Mouse (Mus musculus) E14TG2a.4 (cell line): ENCODE measurements at regions not wholly inside any gene's neighbourhood (a gene's known extent, or its start where the extent isn't known, plus 50 kb on each side); places are given as distances from the start of the nearest gene placed in this dataset.

Source experiments
- CTCF ChIP-seq: conservative IDR thresholded peaks from 2 replicates; pipeline ENCODE4 v1.5.1; 2014; ENCODE audit warnings: low read length
- NANOG ChIP-seq: IDR thresholded peaks from 2 replicates; pipeline ENCODE4 v1.6.1; 2014; ENCODE audit warnings: borderline replicate concordance, low read length, mixed read lengths

GRCm38 (mm10) chr8:82699221-82699620, 74.7 kb downstream of the Zfp330 start:
- TF ChIP-seq CTCF (no peak), NANOG (no peak)
